Mouse (Mus musculus): ENCODE measurements around the gene Casp12.

The Casp12 gene

DNA sequence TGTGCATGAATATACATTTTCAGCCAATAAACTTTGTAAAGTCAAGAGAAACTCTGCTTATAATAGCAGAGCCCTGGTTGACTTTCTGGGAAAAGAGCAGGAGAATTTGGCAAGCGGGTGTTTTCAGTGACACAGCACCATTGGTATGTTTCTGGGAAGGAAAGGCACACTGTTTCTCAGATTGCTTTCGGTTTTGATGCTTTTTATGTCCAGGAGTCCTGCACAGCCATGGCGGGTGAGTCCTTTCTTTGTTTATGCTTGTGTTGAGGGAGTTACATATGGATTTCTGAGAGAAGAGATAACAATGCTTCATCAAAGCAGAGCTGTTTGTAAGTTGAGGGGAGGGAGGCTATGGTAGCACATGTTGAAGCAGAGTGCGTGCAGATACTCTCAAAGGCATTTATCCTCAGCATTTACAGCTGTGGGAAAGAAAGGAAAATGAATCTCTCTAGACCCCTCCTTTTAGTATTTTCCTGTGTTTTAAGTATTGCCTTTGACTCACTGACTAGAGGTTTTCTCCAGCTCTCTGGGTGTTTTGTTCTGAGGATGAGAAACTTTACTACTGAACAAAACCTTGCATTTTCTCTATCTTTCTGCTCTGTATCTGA is at the start of gene Casp12:
TSS of gene Casp12 (plus strand) at position 140 of the 608 bp plus-strand sequence.
- no peak for DNase-seq (ENCODE audit: low read depth)

DNA sequence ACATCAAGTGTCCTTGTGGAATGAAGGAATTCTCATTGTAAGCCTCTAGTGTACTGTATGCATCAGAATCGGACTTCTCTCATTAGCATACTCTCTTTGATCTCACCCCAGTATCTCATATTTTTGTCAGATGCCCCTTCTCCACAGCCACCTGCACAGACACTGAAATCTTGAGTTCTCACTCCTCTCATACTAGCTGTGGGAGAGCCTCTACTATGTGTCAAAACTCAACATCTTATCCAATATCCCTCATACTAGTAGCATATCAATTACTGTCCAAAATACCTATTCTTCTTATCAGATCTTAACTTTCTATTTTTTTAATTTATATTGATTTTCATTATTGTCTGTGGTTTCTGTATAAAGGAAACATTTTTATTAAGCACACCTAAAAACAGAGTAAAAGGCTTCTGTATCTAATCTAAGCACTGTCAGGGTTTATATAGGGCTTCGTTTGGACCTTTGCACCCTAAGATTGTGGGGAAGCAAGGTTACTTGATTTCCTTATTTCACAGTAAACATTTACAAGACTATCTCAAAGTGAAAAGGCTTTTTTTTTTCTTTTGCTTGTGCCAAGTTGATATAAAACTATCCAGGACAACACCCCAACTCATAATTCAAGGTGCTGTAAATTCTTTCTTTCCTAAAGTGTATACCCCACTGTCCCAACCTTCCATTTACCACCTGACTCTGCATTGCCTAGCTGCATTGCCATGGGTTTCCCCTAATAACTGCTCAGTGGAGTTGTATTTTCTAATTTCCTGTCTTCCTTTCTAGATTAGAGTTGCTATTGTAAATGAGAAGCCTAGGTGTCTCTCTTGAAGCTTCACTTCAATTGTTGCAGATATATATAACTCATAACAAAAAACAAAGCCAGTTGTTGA is 48.6 kb upstream of the Casp12 start:
- no peak for DNase-seq (ENCODE audit: low read depth)

DNA sequence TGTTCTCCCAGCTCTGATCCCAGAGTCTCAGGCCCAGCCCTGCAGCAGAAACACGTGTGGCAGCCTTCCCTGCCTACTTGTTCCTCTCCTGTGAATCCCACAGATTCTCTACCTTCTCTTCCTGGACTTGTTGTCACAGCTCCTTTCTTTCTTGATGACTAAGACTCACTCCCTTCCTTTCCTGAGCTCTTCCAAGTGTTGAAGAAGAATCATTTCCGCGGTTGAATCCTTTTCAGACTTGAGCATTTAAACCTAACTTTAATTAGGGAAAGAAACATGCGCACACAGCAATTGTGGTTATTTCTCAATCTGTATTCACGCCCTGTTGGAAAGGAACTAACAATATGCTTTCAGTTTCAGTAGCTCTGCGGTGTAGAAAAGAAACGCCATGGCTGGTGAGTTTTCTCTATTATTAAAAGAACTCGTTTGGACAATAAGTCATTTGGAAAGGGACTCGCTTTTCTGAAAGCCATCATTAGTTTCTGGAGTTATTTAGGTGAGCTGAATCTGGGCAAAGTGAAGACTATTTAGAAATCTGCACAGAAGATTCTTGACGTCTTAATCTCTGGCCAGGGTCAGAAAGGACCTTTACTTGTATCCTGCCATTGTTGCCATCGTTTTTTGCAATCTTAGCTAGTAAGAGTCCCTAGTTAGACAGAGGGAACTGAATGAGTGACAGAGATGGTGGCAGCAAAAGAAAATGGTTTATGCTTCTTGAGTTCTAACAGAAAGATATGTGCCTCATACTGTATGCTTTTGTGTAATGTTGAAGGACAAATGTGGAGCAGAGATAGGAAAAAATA is 46.7 kb upstream of the Casp12 start, which contains the start of gene Casp1:
TSS of gene Casp1 (plus strand) at position 189 of the 803 bp plus-strand sequence.
- peak; percentile 29 for DNase-seq (ENCODE audit: low read depth)

DNA sequence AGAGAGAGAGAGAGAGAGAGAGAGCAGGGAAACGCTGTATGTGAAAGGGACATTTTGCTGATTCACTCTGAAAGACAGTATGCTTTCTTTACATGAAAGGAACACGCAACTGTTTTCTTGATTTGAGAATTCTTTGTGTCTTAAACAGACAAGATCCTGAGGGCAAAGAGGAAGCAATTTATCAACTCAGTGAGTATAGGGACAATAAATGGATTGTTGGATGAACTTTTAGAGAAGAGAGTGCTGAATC is 46.2 kb upstream of the Casp12 start:
- DNase-seq (ENCODE audit: low read depth) = no peak

DNA sequence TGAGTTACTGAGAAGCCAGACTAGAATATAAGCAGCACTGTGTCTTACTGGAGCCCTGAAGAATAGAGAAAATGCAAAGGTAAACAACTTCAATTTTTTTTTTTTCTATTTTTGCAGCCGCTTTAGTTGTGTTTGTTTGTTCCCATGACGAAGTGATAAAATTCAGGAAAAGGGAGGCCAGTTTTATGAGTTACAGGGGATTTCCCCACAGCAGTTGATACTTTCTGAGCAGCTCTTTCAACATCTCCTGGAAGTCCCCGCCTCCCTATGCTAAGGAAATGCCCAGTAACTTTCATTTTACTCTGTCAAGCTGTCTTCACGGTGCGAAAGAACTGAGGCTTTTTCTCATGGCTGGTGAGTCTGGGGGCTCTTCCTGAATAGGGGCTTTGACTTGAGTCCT is 36.7 kb upstream of the Casp12 start, which contains the start of gene Casp4:
TSS of gene Casp4 (plus strand) at position 268 of the 400 bp plus-strand sequence.
- peak; percentile 79 for DNase-seq (ENCODE audit: low read depth)

DNA sequence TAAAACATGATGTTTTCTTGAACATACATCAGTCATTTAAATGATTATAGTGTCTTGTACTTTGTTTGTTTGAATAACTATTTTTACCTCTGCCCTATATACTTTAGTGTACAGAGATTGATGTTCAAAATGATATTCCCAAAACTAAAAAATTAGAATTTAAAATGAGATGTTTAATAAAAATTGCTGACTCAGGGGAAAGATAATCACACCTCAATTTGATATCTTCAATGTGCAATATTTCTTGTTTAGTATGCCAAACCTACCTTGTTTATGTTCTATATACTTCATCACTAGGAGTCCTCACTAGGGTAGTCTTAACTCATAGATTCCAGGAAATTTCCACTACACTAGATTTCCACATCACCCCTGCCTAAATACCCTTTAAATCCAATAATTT is 35.1 kb upstream of the Casp12 start:
- no peak for DNase-seq (ENCODE audit: low read depth)

DNA sequence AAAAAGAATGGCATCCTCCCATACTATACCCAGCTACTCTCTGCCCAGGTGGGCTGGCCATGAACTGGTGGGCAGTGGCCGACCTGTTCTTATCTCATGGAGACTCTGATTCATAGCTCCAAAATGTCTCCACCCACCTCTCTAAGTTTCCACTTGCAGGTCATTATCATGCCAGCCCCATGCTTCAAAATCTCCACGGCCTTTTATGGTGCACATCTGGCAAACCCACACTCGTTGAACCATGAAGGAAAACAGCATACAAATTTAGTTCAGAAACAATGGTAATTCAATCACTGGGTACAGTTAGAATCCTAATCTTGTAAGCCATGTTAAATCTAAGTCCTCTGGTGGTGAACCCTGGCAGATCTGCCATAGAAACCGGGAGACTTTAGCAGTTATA is 33.8 kb upstream of the Casp12 start:
- peak; percentile 8 for DNase-seq (ENCODE audit: low read depth)

DNA sequence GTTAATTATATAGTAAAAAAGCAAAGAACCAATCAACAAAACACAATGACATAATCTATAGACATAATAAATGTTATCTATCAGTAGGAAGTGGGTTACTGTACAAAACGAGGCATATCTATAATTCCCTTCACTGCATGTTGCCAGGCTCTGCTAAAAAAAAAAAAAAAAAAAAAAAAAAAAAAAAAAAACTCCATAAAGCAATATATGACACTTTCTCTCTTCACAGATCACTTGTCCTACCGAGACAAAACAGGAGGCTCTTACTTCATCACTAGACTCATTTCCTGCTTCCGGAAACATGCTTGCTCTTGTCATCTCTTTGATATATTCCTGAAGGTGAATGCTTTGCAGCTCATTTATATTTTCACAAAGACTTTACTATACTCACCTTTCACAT is 17.0 kb upstream of the Casp12 start:
- peak; percentile 33 for DNase-seq (ENCODE audit: low read depth)

DNA sequence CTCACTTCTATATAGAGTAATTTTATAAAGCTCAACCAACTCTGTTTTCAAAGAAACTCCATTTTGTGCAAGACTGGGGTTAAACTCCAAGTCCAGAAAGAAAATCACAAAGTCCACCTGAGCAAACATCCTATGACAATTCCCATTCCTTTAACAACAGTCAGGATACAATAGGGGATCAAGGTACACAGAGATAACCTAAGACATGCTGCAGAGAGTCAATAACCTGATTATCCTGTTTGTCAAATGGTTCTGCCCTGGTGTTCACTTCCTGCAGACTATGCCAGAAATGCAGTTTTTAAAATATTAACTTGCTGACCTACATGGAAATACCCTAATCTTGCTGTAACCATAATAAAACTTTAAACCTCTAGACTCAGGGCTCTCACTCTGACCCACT is 12.8 kb upstream of the Casp12 start:
- no peak for DNase-seq (ENCODE audit: low read depth)

DNA sequence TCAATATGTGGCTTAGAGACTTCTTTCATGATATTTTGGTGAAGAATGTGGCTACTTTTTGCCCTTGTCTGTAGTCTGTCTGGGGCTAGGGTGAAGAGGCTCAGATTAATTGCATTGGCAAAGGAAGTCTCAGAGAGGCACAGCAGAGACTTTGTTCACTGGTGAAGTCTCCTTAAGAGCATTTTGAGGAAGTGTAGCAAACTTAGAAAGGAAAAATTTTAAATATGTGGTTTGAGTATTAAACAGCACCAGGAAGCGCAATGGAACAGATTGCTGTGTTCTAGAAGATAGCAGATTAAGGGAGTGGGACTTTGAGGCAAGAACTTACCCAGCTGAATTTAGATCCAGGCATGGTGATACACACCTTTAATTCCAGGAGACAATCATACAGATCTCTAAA is 11.8 kb upstream of the Casp12 start:
- DNase-seq (ENCODE audit: low read depth) = peak; percentile 35

DNA sequence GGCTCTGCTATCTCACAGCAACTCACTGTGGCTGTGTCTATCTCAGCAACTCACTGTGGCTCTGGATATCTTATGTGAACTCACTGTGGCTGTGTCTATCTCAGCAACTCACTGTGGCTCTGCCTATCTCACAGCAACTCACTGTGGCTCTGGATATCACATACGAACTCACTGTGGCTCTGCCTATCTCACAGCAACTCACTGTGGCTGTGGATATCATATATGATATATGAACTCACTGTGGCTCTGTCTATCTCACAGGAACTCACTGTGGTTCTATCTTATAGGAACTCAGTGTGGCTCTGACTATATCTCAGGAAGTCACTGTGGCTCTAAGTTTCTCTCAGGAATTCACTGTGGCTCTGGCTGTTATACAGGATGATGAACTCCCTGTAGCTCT is 2.1 kb upstream of the Casp12 start:
- DNase-seq (ENCODE audit: low read depth) = peak; percentile 75

DNA sequence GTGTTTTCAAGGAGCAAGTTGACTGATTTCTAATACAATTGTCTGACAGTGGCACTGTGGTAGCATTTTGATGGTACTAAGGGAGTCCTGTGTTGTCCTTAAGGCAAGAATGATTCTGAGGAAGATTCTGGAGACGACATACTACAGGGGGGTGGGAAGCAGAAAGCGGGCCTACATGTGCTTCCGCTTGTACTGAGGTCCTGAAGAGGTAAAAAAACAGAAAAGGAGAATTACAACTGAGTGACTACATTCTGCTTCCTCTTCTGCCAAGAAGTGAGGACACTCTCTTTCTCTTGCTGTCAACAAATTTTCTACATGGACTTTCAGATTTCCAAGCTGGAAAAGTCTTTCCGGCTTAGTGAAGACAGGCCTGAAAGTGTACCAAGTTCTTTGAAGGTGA is 1.1 kb upstream of the Casp12 start:
- no peak for DNase-seq (ENCODE audit: low read depth)

DNA sequence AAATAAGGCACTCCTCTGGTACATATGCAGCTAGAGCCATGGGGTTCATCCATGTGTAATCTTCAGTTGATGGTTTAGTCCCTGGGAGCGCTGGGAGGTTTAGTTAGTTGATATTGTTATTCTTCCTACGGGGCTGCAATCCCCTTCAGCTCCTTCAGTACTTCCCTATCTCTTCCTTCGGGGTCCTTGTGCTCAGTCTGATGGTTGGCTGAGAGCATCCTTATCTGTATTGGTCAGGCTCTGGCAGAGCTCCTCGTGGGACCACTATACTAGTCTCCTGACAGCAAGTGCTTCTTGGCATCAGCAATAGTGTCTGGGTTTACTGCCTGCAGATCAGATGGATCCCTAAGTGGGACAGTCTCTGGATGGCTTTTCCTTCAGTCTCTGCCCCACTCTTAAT is 2.2 kb downstream of the Casp12 start:
- DNase-seq (ENCODE audit: low read depth) = no peak

DNA sequence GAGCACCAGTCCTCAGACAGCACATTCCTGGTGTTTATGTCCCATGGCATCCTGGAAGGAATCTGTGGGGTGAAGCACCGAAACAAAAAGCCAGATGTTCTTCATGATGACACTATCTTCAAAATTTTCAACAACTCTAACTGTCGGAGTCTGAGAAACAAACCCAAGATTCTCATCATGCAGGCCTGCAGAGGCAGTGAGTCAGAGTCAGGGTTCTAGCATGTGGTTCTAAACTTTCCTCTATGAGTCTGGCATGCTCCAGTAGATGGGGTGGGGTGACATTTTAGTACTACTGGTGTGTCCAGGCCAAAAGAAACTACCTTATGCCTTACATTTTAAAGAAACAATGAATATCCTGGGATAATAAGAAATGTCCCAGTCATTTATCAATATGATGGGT is 8.4 kb downstream of the Casp12 start:
- DNase-seq (ENCODE audit: low read depth) = no peak

DNA sequence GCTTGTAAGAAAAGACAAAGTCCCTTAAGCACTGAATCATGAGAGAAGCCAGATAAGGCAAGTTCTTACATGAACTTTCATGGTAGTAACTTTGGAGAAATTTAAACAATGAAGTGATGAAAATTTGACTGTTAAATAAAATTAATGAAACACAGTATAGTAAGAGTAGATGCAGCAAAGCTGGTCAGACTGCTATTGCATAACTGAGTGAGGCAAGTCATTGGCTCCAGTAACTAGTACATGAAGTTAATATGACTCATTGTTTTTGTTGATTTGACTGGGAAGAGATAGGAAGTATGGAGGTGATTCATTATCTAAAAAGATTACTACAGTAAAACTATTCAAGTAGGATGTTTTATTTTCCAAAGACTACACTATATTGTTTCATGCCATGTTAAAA is 11.6 kb downstream of the Casp12 start:
- peak; percentile 58 for DNase-seq (ENCODE audit: low read depth)

DNA sequence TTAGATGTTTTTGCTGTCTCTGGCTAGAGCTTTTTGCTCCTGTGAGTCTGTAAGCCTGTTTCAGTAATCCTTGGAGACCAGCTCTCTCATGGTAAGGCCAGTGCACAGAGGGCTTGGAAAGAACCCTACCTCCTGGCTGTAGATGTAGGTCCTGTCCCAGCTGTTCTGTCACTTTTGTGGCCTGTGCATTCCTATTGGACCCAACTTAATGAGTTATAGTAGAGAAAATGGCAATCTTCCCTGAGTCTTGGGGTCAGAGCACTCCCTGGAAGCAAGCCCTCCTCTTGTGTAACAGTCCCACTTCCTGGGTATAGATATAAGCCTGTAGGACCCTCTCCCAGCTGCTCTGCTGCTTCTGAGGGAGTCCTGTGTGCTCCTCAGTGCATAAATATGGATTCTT is 48.3 kb downstream of the Casp12 start:
- DNase-seq (ENCODE audit: low read depth) = no peak

DNA sequence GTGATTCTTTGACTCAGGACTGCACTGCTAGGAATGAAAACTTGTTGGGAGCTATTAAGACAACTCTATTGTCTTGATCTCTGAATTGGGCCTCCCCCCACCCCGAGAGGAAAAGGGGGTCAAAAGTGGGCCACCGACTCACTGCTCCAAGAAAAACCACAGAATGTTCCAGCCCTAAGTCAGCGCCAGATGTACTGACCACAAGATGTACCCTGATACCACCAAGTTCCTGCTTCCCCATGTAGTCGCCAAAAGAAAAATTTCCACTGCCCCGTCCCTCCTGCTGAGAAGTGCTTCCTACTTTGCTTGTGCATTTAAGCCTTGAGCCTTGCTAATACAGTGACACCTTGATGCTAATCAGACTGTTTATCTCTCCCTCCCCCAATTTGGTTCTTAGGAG is 50.6 kb downstream of the Casp12 start:
- peak; percentile 38 for DNase-seq (ENCODE audit: low read depth)

DNA sequence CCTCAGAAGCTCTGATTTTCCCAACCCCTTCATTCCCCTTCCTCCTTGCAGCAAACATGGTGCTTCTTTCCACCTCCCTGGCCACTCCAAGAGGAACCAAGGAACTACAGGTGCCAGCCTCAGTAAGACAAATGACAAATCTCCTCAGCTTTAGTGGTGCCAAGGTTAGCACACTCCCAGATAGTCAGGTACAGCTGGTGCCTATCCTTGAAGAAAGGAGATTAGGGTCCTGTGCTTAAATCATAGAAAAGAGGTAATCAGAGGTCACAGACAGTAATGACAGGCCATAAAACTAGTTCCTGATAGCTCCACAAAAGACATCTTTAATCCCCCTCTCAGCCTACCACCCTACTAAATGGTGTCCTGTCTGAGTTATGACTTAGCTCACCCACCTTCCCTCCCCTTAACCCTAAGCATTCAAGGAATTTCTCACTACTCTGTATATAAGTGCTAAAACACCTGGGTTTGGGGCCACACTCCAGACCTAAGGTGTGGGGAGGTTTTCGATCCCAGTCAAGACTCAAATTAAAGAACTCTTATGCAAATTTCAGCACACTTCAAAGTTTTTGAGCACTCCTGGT is 65.8 kb downstream of the Casp12 start:
- DNase-seq (ENCODE audit: low read depth) = no peak

DNA sequence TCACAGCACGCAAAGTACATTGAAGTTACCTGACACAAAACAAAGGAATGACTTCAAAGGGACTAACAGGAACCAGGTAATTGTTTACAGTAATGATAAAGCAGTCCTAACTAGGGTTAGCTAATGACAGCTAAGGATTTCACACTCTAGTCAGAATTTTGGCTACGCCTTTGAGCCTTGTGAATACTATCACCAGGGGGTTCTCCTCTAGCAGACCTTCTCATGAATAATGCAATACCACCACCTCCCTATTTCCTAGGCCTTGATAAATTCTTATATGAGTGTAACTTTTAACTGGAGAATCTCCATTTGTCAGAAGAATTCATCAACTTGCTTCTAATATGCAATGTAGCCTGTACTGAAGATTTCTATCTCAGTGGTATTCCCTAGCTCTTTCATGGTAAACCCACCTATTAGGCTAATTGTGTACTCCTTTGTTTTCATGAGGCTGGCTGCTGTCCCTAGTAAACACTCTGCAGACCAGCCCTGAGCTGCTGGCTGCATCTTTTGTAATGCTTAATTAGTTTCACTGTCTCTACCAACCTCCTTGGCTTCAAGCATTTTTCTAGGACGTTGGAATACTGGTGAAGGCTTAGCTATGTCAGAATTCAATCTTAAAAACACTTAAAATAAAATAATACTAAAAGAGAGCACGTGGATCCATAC is 67.3 kb downstream of the Casp12 start:
- no peak for DNase-seq (ENCODE audit: low read depth)

DNA sequence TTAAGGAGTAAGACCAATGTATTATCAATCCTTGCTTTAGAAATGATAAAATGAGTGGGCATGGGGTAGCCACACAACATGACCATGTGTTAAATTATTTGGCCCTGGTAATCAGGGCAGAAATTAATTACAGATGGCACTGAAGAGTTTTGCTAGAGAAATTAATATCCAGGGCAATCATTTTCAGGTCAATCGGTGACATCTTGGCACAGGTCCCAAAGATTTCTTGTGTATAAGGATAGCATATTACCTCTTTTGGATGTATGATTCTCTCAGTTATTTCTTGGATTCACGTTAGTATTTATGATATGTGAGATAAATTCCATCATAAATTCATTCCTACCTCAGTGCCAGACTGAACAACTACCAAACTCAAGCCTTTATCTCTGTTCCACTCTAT is 72.6 kb downstream of the Casp12 start:
- DNase-seq (ENCODE audit: low read depth) = no peak

Measured in 416B (cell line).